Mouse (Mus musculus) hindbrain, embryonic 15.5 days (tissue): Measurements from ENCODE around the gene Sspo. TPM values are rescaled to one million over a fixed set of nuclear protein-coding genes. Genes with fewer than 3 reads are reported as not detected.

ENCODE experiments used
- ATAC-seq: fragments of 200-750 bp; cut with Nextera tagmentation; 2 replicates; pipeline ENCODE4 v1.8.0; 2017; ENCODE audit warnings: low read depth, moderate number of reproducible peaks, moderate TSS enrichment; ENCODE audit not compliant: low FRiP score
- H3K27ac ChIP-seq: fragments of 300-500 bp; sonication (generic); replicated peaks from 2 replicates; pipeline ENCODE4 v1.5.1; 2015; ENCODE audit warnings: mild to moderate bottlenecking, inconsistent platforms
- H3K27me3 ChIP-seq: fragments of 300-500 bp; sonication (generic); 2 replicates; pipeline ENCODE4 v1.6.1; 2015; ENCODE audit warnings: control low read depth, inconsistent platforms
- H3K36me3 ChIP-seq: fragments of 300-500 bp; sonication (generic); 2 replicates; pipeline ENCODE4 v1.6.1; 2015; ENCODE audit warnings: control low read depth, inconsistent platforms
- H3K4me1 ChIP-seq: fragments of 300-500 bp; sonication (generic); replicated peaks from 2 replicates; pipeline ENCODE4 v1.6.1; 2015; ENCODE audit warnings: control low read depth, inconsistent platforms
- H3K4me2 ChIP-seq: fragments of 300-500 bp; sonication (generic); 2 replicates; pipeline ENCODE4 v1.6.1; 2015; ENCODE audit warnings: moderate library complexity, mild to moderate bottlenecking, inconsistent platforms
- H3K4me3 ChIP-seq: fragments of 300-500 bp; sonication (generic); 2 replicates; pipeline ENCODE4 v1.5.1; 2015; ENCODE audit warnings: mild to moderate bottlenecking, inconsistent platforms
- H3K9ac ChIP-seq: fragments of 300-500 bp; sonication (generic); 2 replicates; pipeline ENCODE4 v1.6.1; 2015; ENCODE audit warnings: inconsistent platforms
- H3K9me3 ChIP-seq: fragments of 300-500 bp; sonication (generic); 2 replicates; pipeline ENCODE4 v1.6.1; 2016; ENCODE audit warnings: control low read depth, inconsistent platforms
- WGBS: fragments of 180-500 bp; shearing (Covaris S2); methylation state at CpG from one replicate; pipeline ENCODE4 v1.1.7; 2015; 5-methylcytosine and 5-hydroxymethylcytosine counted together
- polyA plus RNA-seq: library from polyadenylated mRNA; unstranded; fragments of >200 nt; fragmentation: Nextera tagmentation; extraction: Ambion mirVana; gene quantifications from 2 replicates; pipeline ENCODE4 v1.2.1, GENCODE M21; 2015

Gene Sspo
- polyA plus RNA-seq, 1 experiment from 2014 or later: 0.78 TPM

- Histone ChIP-seq H3K4me2 (no peak overlapping the region), H3K9ac (no peak overlapping the region), H3K4me1 (no peaks in the 10 kb centered on the region), H3K27ac (no peak overlapping the region), H3K9me3 (no peaks in the 10 kb centered on the region), H3K27me3 (no peaks in the 10 kb centered on the region), H3K4me3 (no peak overlapping the region), H3K36me3 (no peaks in the 10 kb centered on the region)
- WGBS: 73% methylated on average over 3 of the region's 3 CpGs
- no peak for ATAC-seq
Measured at GRCm38 (mm10) chr6:48452771-48453170, 4.7 kb downstream of the Sspo start.

DNA sequence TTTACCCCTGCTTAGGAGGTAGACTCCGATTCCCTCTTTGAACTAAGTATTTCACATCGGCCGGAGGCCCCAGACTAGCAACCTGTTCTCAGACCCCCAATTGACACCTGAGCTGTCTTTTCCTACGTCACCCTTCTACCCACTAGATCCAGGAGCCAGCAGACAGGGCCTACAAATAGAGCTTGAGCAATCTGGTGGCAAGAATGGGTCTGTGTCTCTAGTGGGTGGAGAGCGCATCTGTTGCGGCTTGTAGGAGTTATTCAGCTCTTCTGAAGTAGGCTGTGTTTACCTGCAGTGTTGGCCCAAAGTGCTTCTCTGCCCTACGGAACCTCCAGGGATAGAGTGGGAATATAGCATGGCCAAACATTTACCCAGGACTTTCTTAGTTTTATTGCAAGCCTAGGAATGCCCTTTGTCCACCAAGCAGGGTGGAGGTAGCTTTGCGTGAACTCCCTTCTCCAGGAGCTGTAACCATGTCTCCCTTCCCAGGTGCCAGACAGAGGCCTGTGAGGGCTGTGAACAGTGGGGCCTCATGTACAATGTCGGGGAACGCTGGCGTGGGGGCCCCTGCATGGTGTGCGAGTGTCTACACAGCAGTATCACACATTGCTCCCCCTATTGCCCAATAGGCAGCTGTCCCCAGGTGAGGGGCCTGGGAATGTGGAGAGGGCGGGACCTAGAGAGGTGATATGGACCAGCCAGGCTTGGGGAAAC lies 17.1 kb downstream of the Sspo start:
- WGBS: 94% methylated on average over 13 of the region's 13 CpGs
- H3K27ac ChIP-seq: no peak overlapping the region
- H3K36me3 ChIP-seq: no peaks in the 10 kb centered on the region
- no peak overlapping the region for H3K4me3 ChIP-seq
- H3K4me1 ChIP-seq: no peaks in the 10 kb centered on the region
- no peaks in the 10 kb centered on the region for H3K27me3 ChIP-seq
- H3K9ac ChIP-seq: no peak overlapping the region
- H3K4me2 ChIP-seq: no peak overlapping the region
- no peak for ATAC-seq
- H3K9me3 ChIP-seq: no peaks in the 10 kb centered on the region

- no peaks in the 10 kb centered on the region for H3K36me3 ChIP-seq
- no peaks in the 10 kb centered on the region for H3K4me1 ChIP-seq
- no peak overlapping the region for H3K4me2 ChIP-seq
- H3K9ac ChIP-seq: no peak overlapping the region
- H3K27ac ChIP-seq: no peak overlapping the region
- no peak for ATAC-seq
- H3K9me3 ChIP-seq: no peaks in the 10 kb centered on the region
- H3K4me3 ChIP-seq: no peak overlapping the region
- 33% methylated on average over 6 of the region's 6 CpGs for WGBS
- no peaks in the 10 kb centered on the region for H3K27me3 ChIP-seq
Measured at GRCm38 (mm10) chr6:48466715-48467114, 18.7 kb downstream of the Sspo start.

DNA sequence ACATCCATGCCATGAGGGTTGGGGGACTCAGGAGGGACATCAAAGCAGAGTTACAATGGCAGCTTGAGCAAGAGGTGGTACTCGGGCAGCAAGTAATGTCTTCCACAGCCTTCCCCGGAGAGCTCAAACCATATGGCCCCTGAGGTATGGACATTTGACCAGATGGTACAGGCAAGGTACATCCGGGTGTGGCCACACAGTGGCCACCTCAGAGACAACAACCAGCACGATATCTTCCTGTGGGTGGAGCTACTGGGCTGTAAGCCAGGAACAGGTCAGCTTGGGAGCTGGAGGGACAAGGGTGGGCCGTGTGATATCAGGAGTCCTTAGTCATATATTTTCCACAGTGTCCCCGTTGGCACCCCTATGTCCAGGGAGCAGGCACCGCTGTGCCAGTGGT lies 19.5 kb downstream of the Sspo start:
- no peak overlapping the region for H3K4me2 ChIP-seq
- ATAC-seq: no peak
- 89% methylated on average over 7 of the region's 7 CpGs for WGBS

DNA sequence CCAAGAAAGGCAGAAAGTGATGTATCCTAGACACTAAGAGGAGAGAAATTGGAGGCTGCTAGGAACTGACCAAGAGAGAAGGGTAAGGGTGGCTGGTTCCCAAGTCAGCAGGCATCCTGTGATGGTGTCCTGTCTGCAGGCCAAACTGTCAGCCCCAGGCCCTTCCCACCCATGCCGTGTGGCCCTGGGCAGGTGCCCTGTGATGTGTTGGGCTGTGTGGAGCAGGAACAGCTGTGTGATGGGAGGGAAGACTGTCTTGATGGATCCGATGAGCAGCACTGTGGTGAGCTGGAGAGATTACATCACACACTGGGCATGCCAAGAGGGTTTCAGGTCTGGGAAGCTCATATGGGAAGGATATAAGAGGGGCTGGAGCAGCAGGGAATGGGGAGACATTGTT lies 22.7 kb downstream of the Sspo start:
- no peak overlapping the region for H3K4me2 ChIP-seq
- no peak overlapping the region for H3K4me3 ChIP-seq
- no peaks in the 10 kb centered on the region for H3K9me3 ChIP-seq
- WGBS: 93% methylated on average over 2 of the region's 2 CpGs
- no peak overlapping the region for H3K27ac ChIP-seq
- ATAC-seq: no peak
- H3K9ac ChIP-seq: no peak overlapping the region
- H3K4me1 ChIP-seq: no peaks in the 10 kb centered on the region
- no peaks in the 10 kb centered on the region for H3K36me3 ChIP-seq
- H3K27me3 ChIP-seq: no peaks in the 10 kb centered on the region

More for the DNA sequence above, 19.5 kb downstream of the Sspo start:
- no peaks in the 10 kb centered on the region for H3K36me3 ChIP-seq
- H3K9me3 ChIP-seq: no peaks in the 10 kb centered on the region
- H3K9ac ChIP-seq: no peak overlapping the region
- no peak overlapping the region for H3K4me3 ChIP-seq
- no peaks in the 10 kb centered on the region for H3K27me3 ChIP-seq
- no peak overlapping the region for H3K27ac ChIP-seq
- H3K4me1 ChIP-seq: no peaks in the 10 kb centered on the region

DNA sequence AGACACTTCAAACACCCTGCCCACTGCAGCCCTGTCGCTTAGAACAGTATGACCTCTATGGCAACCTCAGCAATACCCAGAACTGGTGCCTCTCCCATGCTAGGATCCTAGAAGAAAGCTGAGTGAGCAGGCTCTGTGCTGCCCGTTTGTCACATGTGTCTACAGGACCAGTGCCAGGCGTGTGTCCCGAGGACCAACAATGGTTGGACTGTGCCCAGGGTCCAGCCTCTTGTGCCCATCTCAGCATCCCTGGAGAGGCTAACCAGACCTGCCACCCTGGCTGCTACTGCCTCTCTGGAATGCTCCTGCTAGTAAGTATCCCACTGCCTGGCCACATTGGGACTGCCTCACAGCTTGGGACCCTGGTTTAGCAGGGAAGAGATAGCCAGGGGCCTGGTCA lies 30.4 kb downstream of the Sspo start:
- WGBS: 87% methylated on average over 4 of the region's 4 CpGs
- H3K36me3 ChIP-seq: no peaks in the 10 kb centered on the region
- no peaks in the 10 kb centered on the region for H3K4me1 ChIP-seq
- ATAC-seq: no peak
- H3K27ac ChIP-seq: no peak overlapping the region
- H3K4me2 ChIP-seq: no peak overlapping the region
- H3K9ac ChIP-seq: no peak overlapping the region
- no peaks in the 10 kb centered on the region for H3K9me3 ChIP-seq
- H3K4me3 ChIP-seq: no peak overlapping the region
- no peaks in the 10 kb centered on the region for H3K27me3 ChIP-seq

DNA sequence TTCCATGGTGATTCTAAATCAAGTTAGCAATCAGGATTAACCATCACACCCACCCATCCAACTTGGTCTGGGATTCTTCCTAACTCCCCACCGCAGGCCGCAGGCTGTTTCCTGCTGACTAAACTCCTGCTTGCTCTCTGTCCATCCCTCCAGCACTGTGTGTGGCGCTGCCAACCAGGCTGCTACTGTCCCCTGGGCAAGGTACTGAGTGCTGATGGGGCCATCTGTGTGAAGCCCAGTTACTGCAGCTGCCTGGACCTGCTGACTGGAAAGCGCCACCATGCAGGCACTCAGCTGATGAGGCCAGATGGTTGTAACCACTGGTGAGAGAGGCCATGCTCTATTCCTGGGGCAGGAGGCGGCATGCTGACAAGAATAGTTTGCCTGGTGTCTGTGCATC lies 34.5 kb downstream of the Sspo start:
- H3K4me2 ChIP-seq: no peak overlapping the region
- no peak for ATAC-seq
- WGBS: 63% methylated on average over 5 of the region's 5 CpGs

GRCm38 (mm10) chr6:48487747-48488725 lies 40.0 kb downstream of the Sspo start:
- Histone ChIP-seq H3K4me3 (no peak overlapping the region), H3K4me1 (peaks cover 5% of the 10 kb centered on the region; the same call in 1 of the 2 replicates), H3K4me2 (peak overlapping the region; percentile 44), H3K9ac (no peak overlapping the region), H3K27me3 (no peaks in the 10 kb centered on the region), H3K9me3 (no peaks in the 10 kb centered on the region), H3K27ac (no peak overlapping the region), H3K36me3 (no peaks in the 10 kb centered on the region)
- no peak for ATAC-seq
- WGBS: 21% methylated on average over 16 of the region's 25 CpGs

More for the DNA sequence above, 34.5 kb downstream of the Sspo start:
- no peak overlapping the region for H3K4me3 ChIP-seq
- no peaks in the 10 kb centered on the region for H3K9me3 ChIP-seq
- no peaks in the 10 kb centered on the region for H3K36me3 ChIP-seq
- peaks cover 1% of the 10 kb centered on the region; the same call in 1 of the 2 replicates for H3K4me1 ChIP-seq
- H3K27ac ChIP-seq: no peak overlapping the region
- no peak overlapping the region for H3K9ac ChIP-seq
- no peaks in the 10 kb centered on the region for H3K27me3 ChIP-seq

DNA sequence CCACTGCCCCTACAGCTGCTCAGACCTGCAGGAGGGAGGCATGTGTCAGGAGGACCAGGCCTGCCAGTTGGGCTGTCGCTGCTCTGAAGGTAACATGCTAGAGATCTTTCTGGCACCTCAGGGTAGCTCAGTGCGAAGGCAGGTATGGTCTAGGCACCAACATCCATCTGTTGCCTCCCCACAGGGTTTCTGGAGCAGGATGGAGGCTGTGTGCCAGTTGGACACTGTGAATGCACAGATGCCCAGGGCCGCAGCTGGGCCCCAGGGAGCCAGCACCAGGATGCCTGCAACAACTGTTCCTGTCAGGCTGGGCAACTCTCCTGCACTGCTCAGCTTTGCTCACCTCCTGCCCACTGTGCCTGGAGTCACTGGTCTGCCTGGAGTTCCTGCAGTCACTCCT lies 41.7 kb downstream of the Sspo start:
- 74% methylated on average over 3 of the region's 3 CpGs for WGBS
- no peaks in the 10 kb centered on the region for H3K36me3 ChIP-seq
- ATAC-seq: no peak

DNA sequence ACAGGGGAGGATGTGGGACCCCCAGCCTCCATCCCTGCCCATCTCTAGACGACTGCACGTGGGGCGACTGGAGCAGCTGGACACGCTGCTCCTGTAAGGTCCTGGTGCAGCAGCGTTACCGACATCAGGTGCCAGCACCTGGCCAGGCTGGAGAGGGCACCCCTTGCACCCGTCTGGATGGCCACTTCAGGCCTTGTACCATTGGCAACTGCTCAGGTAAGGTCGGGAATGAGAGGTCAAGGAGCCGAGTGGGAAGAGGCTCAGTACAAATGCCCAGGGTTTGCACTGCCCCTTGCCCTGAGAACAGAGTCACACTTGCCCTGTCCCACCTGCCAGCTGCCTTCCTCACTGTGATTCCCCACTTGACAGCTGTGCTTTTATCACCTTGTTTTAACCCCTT lies 43.3 kb downstream of the Sspo start:
- no peak overlapping the region for H3K4me2 ChIP-seq
- H3K27ac ChIP-seq: no peak overlapping the region
- H3K4me1 ChIP-seq: peaks cover 5% of the 10 kb centered on the region; the same call in 1 of the 2 replicates
- H3K4me3 ChIP-seq: no peak overlapping the region
- H3K9ac ChIP-seq: no peak overlapping the region
- no peaks in the 10 kb centered on the region for H3K36me3 ChIP-seq
- ATAC-seq: no peak
- H3K27me3 ChIP-seq: no peaks in the 10 kb centered on the region
- WGBS: 75% methylated on average over 9 of the region's 9 CpGs
- H3K9me3 ChIP-seq: no peaks in the 10 kb centered on the region

More for the DNA sequence above, 41.7 kb downstream of the Sspo start:
- Histone ChIP-seq H3K4me1 (peaks cover 5% of the 10 kb centered on the region; the same call in 1 of the 2 replicates), H3K27me3 (no peaks in the 10 kb centered on the region), H3K9me3 (no peaks in the 10 kb centered on the region), H3K4me3 (no peak overlapping the region), H3K27ac (no peak overlapping the region), H3K9ac (no peak overlapping the region), H3K4me2 (no peak overlapping the region)

GRCm38 (mm10) chr6:48493136-48493730 lies 45.2 kb downstream of the Sspo start:
- WGBS: 7% methylated on average over 8 of the region's 8 CpGs
- Histone ChIP-seq H3K27ac (no peak overlapping the region), H3K9me3 (no peaks in the 10 kb centered on the region), H3K4me3 (no peak overlapping the region), H3K9ac (no peak overlapping the region), H3K36me3 (no peaks in the 10 kb centered on the region), H3K4me2 (no peak overlapping the region), H3K27me3 (no peaks in the 10 kb centered on the region), H3K4me1 (no peaks in the 10 kb centered on the region; the same call in 1 of the 2 replicates)
- no peak for ATAC-seq

DNA sequence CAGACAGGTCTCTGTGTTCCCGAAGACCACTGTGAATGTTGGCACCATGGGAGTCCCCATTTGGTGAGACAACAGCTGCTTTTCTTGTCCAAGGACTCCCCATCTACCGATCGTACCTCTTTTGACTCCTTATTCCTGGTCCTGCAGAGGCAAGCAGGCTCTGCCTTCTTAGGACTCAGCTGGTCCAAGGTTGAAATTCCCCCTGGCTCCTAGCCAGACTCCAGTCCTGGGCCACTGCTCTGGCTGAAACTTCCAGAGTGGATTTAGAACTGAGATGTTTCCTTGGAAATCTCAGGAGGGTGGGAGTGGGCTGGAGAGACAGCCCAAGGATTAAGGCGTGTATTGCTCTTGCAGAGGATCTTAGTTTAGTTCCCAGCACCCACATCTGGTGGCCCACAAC lies 49.5 kb downstream of the Sspo start:
- WGBS: 87% methylated on average over 4 of the region's 4 CpGs
- Histone ChIP-seq H3K4me3 (no peak overlapping the region), H3K27me3 (no peaks in the 10 kb centered on the region), H3K9ac (no peak overlapping the region), H3K36me3 (no peaks in the 10 kb centered on the region), H3K27ac (no peak overlapping the region), H3K4me2 (no peak overlapping the region), H3K4me1 (no peaks in the 10 kb centered on the region), H3K9me3 (no peaks in the 10 kb centered on the region)
- no peak for ATAC-seq
